9 mouse cellular contexts compared by ENCODE assay signal in genomic region chr5:114173877-114174581, GRCm38 (mm10). TPM values are rescaled to one million over a fixed set of nuclear protein-coding genes. Genes with fewer than 3 reads are reported as not detected.
DNase-seq lines count a peak whose midpoint lies in the region; ATAC-seq and TF ChIP-seq lines count a peak whose summit lies in the region.
"Had no signal": no experiment of that assay in that cellular context is flagged by ENCODE, and none has a peak within 500 bp of the region (broad histone marks: within the 10 kb centered on the region; RNA-seq: fewer than 3 reads in every experiment).

No protein-coding gene starts in this region.

- no peaks in the 10 kb centered on the region for H3K36me3 ChIP-seq in hindbrain, postnatal 0 days (ENCODE audit: insufficient read depth, low read length)
- no peaks in the 10 kb centered on the region for H3K36me3 ChIP-seq in hindbrain, embryonic 12.5 days
- H3K36me3 ChIP-seq in CH12.LX (replicated peaks in 1 of 2; ENCODE audit: control insufficient read depth in 1 of 2, insufficient read depth in 1 of 2, low read length in 1 of 2) = no peaks in the 10 kb centered on the region
- H3K36me3 ChIP-seq in limb, embryonic 12.5 days = no peaks in the 10 kb centered on the region
- H3K36me3 ChIP-seq: midbrain, embryonic 15.5 days had no signal

- in situ Hi-C loops in CH12.LX (cut with MboI; ENCODE audit: low pct_ligation_motif_present, low pct_unique_long_range_greater_than_20kb, low sequenced_read_pairs) = no loop called here

- no peaks in the 10 kb centered on the region for H3K9me3 ChIP-seq in hindbrain, postnatal 0 days (ENCODE audit: low read length)
- no peaks in the 10 kb centered on the region for H3K9me3 ChIP-seq in hindbrain, embryonic 12.5 days (replicated peaks)
- H3K9me3 ChIP-seq in CH12.LX (replicated peaks; ENCODE audit: low read length) = peaks cover 2% of the 10 kb centered on the region
- H3K9me3 ChIP-seq in limb, embryonic 12.5 days = no peaks in the 10 kb centered on the region
- H3K9me3 ChIP-seq: midbrain, embryonic 15.5 days had no signal

- TF ChIP-seq EP300 in CH12.LX (IDR thresholded peaks at IDR 0.05; ENCODE audit: low read length) = no peak

- H3K4me2 ChIP-seq in hindbrain, postnatal 0 days (ENCODE audit: low read depth, low read length) = peak overlapping the region; percentile 16; the same call in 1 of the 2 replicates
- no peak overlapping the region for H3K4me2 ChIP-seq in hindbrain, embryonic 12.5 days (replicated peaks)
- peak overlapping the region; percentile 63 for H3K4me2 ChIP-seq in CH12.LX (ENCODE audit: insufficient read depth, low read depth, poor library complexity, severe bottlenecking)
- peak overlapping the region; percentile 26; the same call in 1 of the 2 replicates for H3K4me2 ChIP-seq in limb, embryonic 12.5 days

- dilution Hi-C loops in CH12.LX (cut with MboI; ENCODE audit: extremely low pct_ligation_motif_present, extremely low pct_unique_long_range_greater_than_20kb, low sequenced_read_pairs) = no loop called here

- no peak for TF ChIP-seq CTCF in hindbrain, postnatal 0 days (IDR thresholded peaks at IDR 0.05; ENCODE audit: low read depth)
- no peak for TF ChIP-seq CTCF in CH12.LX (conservative IDR thresholded peaks at IDR 0.05 in 1 of 2, IDR thresholded peaks at IDR 0.05 in 1 of 2; ENCODE audit: low read depth in 2 of 2, low read length in 2 of 2)

- peaks cover 5% of the 10 kb centered on the region; the same call in 1 of the 2 replicates for H3K4me1 ChIP-seq in hindbrain, postnatal 0 days (ENCODE audit: insufficient read depth, low read length)
- H3K4me1 ChIP-seq in hindbrain, embryonic 12.5 days = peaks cover 8% of the 10 kb centered on the region
- peaks cover 0 to 16% of the 10 kb centered on the region in 2 experiments; a peak in 2 of 4 replicates for H3K4me1 ChIP-seq in CH12.LX (ENCODE audit: control insufficient read depth in 1 of 2, insufficient read depth in 2 of 2)
- H3K4me1 ChIP-seq in limb, embryonic 12.5 days (replicated peaks) = peaks cover 6% of the 10 kb centered on the region; the same call in 1 of the 2 replicates

- H3K9ac ChIP-seq in hindbrain, postnatal 0 days (replicated peaks; ENCODE audit: low read length) = no peak overlapping the region
- H3K9ac ChIP-seq in hindbrain, embryonic 12.5 days = no peak overlapping the region
- no peak overlapping the region; the same call in 1 of the 2 replicates for H3K9ac ChIP-seq in CH12.LX (ENCODE audit: insufficient read depth, low read depth)
- H3K9ac ChIP-seq in limb, embryonic 12.5 days (replicated peaks) = no peak overlapping the region
- H3K9ac ChIP-seq: midbrain, embryonic 15.5 days had no signal

- DNase-seq in hindbrain, postnatal 0 days (ENCODE audit: low spot score) = no peak
- DNase-seq in CH12.LX (ENCODE audit: extremely low read depth) = no peak
- DNase-seq in NIH3T3 (ENCODE audit: low read depth) = peak; percentile 33
- no peak for DNase-seq in urinary bladder, adult 2 months (ENCODE audit: low spot score)
- DNase-seq in layer of hippocampus, adult 9-10 months (ENCODE audit: low spot score) = no peak
- DNase-seq in urinary bladder, postnatal 36 days (ENCODE audit: low spot score in 2 of 2) = no peak

- no peak for ATAC-seq in hindbrain, postnatal 0 days
- no peak for ATAC-seq in hindbrain, embryonic 12.5 days (ENCODE audit: low FRiP score)
- ATAC-seq in limb, embryonic 12.5 days (ENCODE audit: insufficient number of reproducible peaks, insufficient read depth, low FRiP score, low TSS enrichment, low read depth) = no peak
- ATAC-seq: midbrain, embryonic 15.5 days had no signal

- H3K79me2 ChIP-seq in CH12.LX (replicated peaks; ENCODE audit: control insufficient read depth, extremely low read depth, insufficient read depth, poor library complexity, severe bottlenecking) = no peaks in the 10 kb centered on the region

- H3K4me3 ChIP-seq in hindbrain, postnatal 0 days (ENCODE audit: low read length) = no peak overlapping the region
- no peak overlapping the region for H3K4me3 ChIP-seq in hindbrain, embryonic 12.5 days
- no peak overlapping the region for H3K4me3 ChIP-seq in CH12.LX (replicated peaks in 1 of 3; ENCODE audit: low read depth in 2 of 3, low read length in 2 of 3, poor library complexity in 1 of 3)
- no peak overlapping the region for H3K4me3 ChIP-seq in limb, embryonic 12.5 days (replicated peaks)
- H3K4me3 ChIP-seq: midbrain, embryonic 15.5 days had no signal

- H3K27ac ChIP-seq in hindbrain, postnatal 0 days = no peak overlapping the region
- H3K27ac ChIP-seq in hindbrain, embryonic 12.5 days = no peak overlapping the region
- no peak overlapping the region for H3K27ac ChIP-seq in CH12.LX (ENCODE audit: insufficient read depth, low read depth)
- no peak overlapping the region for H3K27ac ChIP-seq in limb, embryonic 12.5 days
- H3K27ac ChIP-seq: midbrain, embryonic 15.5 days had no signal

- no peak for TF ChIP-seq POLR2A in CH12.LX (IDR thresholded peaks at IDR 0.05; ENCODE audit: low read depth, low read length)

- 31% methylated on average over 15 of the region's 16 CpGs for WGBS in hindbrain, postnatal 0 days
- WGBS in hindbrain, embryonic 12.5 days = 31% methylated on average over 16 of the region's 16 CpGs
- 30% methylated on average over 16 of the region's 16 CpGs for WGBS in limb, embryonic 12.5 days

- no peak for TF ChIP-seq RAD21 in CH12.LX (IDR thresholded peaks at IDR 0.05; ENCODE audit: low read depth, low read length)

- 0 out of 2 replicates have a peak, but pooled peaks cover 4% of the 10 kb centered on the region for H3K27me3 ChIP-seq in hindbrain, postnatal 0 days (ENCODE audit: insufficient read depth, low read length)
- H3K27me3 ChIP-seq in hindbrain, embryonic 12.5 days = peaks cover 24% of the 10 kb centered on the region
- H3K27me3 ChIP-seq in CH12.LX (replicated peaks) = no peaks in the 10 kb centered on the region
- peaks cover 8% of the 10 kb centered on the region for H3K27me3 ChIP-seq in limb, embryonic 12.5 days

TF ChIP-seq in CH12.LX, 34 proteins besides CTCF, POLR2A, EP300 and RAD21:
- no peak for TF ChIP-seq RCOR1 (conservative IDR thresholded peaks at IDR 0.05; ENCODE audit: low read depth, low read length)
- TF ChIP-seq JUN (IDR thresholded peaks at IDR 0.05; ENCODE audit: insufficient read depth, low read depth, low read length) = no peak
- TF ChIP-seq BHLHE40 (IDR thresholded peaks at IDR 0.05; ENCODE audit: low read depth, low read length) = no peak
- TF ChIP-seq CHD2 (IDR thresholded peaks at IDR 0.05; ENCODE audit: low read length) = no peak
- no peak for TF ChIP-seq ETS1 (conservative IDR thresholded peaks at IDR 0.05; ENCODE audit: low read depth, low read length)
- TF ChIP-seq KAT2A (IDR thresholded peaks at IDR 0.05; ENCODE audit: insufficient replicate concordance, low read length) = no peak

RNA-seq across cellular contexts. Expression of gene Acacb, which starts 27.7 kb away (rescaled TPM):
- total RNA-seq in hindbrain, postnatal 0 days (2014; rRNA removed) = 3.4 and 7.0 TPM in 2 replicates
- polyA plus RNA-seq in hindbrain, postnatal 0 days (2015; fragmentation: Nextera tagmentation; extraction: Ambion mirVana) = 5.1 and 6.1 TPM in 2 replicates
- polyA plus RNA-seq in hindbrain, embryonic 12.5 days (2016; fragmentation: Nextera tagmentation; extraction: Ambion mirVana) = 2.4 and 3.4 TPM in 2 replicates
- 3.9 and 6.2 TPM in 2 replicates for total RNA-seq in CH12.LX (2012; rRNA removed)
- 13.4 and 14.1 TPM in 2 replicates for total RNA-seq in CH12.LX (2014; rRNA removed)
- polyA plus RNA-seq in CH12.LX (2012; ENCODE audit: insufficient read length, low read depth) = 16.3 and 17.0 TPM in 2 replicates
- polyA plus RNA-seq in limb, embryonic 12.5 days (2016; fragmentation: Nextera tagmentation; extraction: Ambion mirVana) = 4.7 TPM in 2 replicates
- polyA plus RNA-seq in urinary bladder, adult 2 months (2012; rRNA removed) = 7.7 and 9.6 TPM in 2 replicates

RNA-seq across cellular contexts. Expression of gene Ung, which starts 43.8 kb away (rescaled TPM):
- 13.8 and 15.5 TPM in 2 replicates for total RNA-seq in hindbrain, postnatal 0 days (2014; rRNA removed)
- polyA plus RNA-seq in hindbrain, postnatal 0 days (2015; fragmentation: Nextera tagmentation; extraction: Ambion mirVana) = 13.8 and 14.0 TPM in 2 replicates
- 25.7 and 26.2 TPM in 2 replicates for polyA plus RNA-seq in hindbrain, embryonic 12.5 days (2016; fragmentation: Nextera tagmentation; extraction: Ambion mirVana)
- total RNA-seq in CH12.LX (2012; rRNA removed) = 39.1 and 53.4 TPM in 2 replicates
- 43.5 and 51.9 TPM in 2 replicates for total RNA-seq in CH12.LX (2014; rRNA removed)
- 83.3 and 91.9 TPM in 2 replicates for polyA plus RNA-seq in CH12.LX (2012; ENCODE audit: insufficient read length, low read depth)
- 61.7 and 63.0 TPM in 2 replicates for polyA plus RNA-seq in limb, embryonic 12.5 days (2016; fragmentation: Nextera tagmentation; extraction: Ambion mirVana)
- 2.4 and 3.3 TPM in 2 replicates for polyA plus RNA-seq in urinary bladder, adult 2 months (2012; rRNA removed)

RNA-seq across cellular contexts. Expression of gene Alkbh2, which starts 46.0 kb away (rescaled TPM):
- total RNA-seq in hindbrain, postnatal 0 days (2014; rRNA removed) = 3.1 and 9.5 TPM in 2 replicates
- 7.6 and 8.0 TPM in 2 replicates for polyA plus RNA-seq in hindbrain, postnatal 0 days (2015; fragmentation: Nextera tagmentation; extraction: Ambion mirVana)
- 7.0 and 7.6 TPM in 2 replicates for polyA plus RNA-seq in hindbrain, embryonic 12.5 days (2016; fragmentation: Nextera tagmentation; extraction: Ambion mirVana)
- total RNA-seq in CH12.LX (2012; rRNA removed) (35.0 and 35.7 TPM in 2 replicates), CH12.LX (2014; rRNA removed) (34.4 TPM in 2 replicates)
- 39.3 and 41.4 TPM in 2 replicates for polyA plus RNA-seq in CH12.LX (2012; ENCODE audit: insufficient read length, low read depth)
- 13.8 and 16.1 TPM in 2 replicates for polyA plus RNA-seq in limb, embryonic 12.5 days (2016; fragmentation: Nextera tagmentation; extraction: Ambion mirVana)
- 8.8 and 9.4 TPM in 2 replicates for polyA plus RNA-seq in urinary bladder, adult 2 months (2012; rRNA removed)
